Mouse (Mus musculus): ENCODE results near the gene Relt.

The Relt gene

DNA sequence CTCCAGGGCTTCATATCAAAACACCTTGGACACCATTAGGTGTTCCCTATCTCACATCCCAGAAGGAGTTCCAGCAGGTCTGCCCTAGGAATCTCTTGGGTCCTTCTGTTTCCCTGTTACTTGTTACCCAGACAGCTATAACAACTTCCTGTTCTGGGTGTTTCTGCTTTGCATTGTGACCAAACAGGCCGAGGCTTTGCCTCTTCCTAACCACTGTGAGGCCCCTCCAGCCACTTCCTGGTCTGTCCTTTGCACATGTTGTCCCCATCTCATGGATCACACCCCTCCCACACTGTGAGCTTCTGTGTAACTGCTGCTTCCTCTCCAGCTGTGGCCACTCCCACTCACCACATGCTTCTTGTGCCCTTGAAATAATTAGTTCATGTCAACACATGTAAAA, 17.8 kb downstream of the Relt start:
- in situ Hi-C loops (cut with MboI, MseI): no loop called here

DNA sequence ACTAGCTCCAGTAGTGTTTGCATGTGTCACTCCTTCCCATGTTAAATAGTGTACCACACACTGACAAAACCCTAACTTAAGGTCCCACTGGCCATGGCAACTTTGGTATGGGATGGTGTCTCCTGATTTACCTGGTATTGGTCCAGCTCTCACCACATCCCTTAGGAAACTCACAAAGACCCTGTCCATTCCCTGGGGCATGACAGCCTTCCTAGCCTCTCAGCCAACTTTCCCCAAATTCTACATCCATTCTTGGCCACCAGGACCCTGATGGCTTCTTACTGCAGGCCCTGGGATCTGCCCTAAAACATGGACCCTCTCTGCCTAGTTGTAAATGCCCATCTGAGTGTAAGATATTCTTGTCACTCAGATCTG, 18.2 kb downstream of the Relt start:
- in situ Hi-C loops (cut with MboI, MseI): no loop called here

DNA sequence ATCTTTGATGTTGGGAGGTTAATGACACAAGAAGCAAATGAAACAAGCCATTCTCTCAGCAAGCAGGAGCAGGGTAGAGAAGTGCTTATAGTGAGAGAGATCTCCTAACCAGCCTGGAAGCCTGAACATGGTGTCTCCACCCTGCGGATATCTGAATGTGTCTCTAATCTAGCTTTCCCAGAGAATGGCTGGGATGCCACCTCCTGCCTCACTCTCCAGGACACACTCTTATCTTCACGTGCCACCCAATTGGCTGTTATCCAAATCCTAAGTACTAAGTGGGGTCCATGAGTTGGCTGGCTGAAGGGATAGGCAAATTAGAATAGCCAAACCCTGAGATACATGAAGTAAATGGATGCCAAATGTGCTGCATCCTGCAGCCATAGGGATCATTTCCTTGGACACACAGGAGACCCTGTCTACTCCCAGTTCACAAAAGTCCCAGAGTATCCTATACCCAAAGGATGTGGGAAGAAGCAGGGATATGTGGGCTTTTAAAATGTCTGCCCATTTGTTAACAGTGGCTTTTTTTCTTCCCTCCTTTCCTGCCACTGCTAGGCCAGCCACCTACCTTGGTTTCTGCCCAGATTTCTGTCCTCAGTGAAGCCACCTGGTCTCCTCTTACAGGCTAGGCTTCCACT, 18.7 kb downstream of the Relt start:
- in situ Hi-C loops (cut with MboI, MseI): no loop called here

DNA sequence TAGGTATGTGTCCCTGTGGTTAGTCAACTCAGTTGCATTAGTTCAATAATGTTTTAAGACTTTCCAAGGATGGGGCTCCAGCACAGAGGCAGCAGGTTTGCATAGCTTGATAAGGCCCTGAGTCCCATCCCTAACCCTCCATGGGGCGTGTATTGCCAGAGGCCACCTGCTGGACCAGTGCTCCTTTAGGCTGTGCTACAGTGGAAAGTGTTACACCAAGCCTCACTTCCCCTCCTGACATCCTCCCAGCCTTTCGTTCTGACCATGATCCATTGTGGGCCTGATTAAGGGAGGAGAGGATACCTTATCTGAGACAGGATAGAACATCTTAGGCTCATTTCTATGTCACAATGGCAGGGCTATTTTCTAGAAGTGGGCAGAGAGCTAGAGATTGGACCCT, 19.4 kb downstream of the Relt start:
- in situ Hi-C loops (cut with MboI, MseI): no loop called here

DNA sequence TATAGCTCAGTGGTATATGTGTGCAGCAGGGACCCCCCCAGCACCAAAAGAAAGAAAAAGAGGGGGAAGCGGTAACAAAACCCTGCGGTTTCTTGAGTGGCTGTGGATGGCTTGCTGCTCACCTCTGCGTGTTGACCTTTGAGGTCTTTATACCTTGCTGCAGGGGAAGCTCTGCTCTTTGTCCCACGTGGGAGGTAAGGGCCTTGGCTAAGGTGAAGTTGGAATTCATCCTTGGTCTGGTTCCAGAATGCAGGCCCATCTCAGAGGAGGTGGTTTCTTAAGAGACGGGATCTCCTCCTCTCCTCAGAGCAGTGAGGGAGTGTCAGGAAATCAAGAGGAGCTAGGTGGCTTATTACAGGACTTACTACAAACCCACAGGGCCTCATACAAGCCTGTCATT, 21.1 kb downstream of the Relt start:
- in situ Hi-C loops (cut with MboI, MseI): no loop called here

DNA sequence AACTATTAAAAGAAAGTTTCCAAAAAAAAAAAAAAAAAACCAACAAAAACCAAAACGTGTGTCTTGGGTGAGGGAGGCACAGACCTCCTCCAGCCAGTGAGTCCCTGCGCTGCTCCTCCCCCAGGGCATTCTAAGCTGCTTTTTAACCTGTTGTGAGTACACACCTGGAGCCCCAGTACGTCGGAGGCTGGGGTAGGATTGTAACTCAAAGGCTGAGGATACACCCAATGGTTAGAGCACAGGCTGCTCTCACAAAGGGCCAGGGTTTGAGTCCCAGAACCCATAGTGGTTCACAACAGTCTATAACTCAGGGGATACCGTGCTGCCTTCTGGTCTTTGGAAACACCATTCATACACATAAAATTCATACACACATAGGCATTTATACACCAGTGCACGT, 21.6 kb downstream of the Relt start:
- in situ Hi-C loops (cut with MboI, MseI): no loop called here

DNA sequence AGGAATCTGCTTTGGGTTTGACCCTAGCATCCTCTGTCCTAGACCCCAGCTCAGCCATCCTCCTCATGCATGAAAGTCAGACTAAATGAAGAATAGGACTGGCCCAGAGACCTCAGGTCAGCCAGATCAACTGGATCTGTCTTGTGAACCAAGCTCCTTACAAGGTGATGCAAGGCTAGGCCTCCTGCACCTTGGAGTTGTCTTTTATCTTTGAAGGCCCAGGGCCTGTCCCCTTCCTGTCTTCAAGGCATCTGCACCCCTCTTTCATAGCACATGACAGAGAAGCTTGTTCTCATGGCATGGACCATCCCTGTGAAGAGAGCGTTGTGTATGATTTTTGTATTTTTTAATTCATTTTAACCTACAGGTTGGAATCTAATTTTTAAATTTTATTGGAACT, 22.3 kb downstream of the Relt start:
- in situ Hi-C loops (cut with MboI, MseI): no loop called here

DNA sequence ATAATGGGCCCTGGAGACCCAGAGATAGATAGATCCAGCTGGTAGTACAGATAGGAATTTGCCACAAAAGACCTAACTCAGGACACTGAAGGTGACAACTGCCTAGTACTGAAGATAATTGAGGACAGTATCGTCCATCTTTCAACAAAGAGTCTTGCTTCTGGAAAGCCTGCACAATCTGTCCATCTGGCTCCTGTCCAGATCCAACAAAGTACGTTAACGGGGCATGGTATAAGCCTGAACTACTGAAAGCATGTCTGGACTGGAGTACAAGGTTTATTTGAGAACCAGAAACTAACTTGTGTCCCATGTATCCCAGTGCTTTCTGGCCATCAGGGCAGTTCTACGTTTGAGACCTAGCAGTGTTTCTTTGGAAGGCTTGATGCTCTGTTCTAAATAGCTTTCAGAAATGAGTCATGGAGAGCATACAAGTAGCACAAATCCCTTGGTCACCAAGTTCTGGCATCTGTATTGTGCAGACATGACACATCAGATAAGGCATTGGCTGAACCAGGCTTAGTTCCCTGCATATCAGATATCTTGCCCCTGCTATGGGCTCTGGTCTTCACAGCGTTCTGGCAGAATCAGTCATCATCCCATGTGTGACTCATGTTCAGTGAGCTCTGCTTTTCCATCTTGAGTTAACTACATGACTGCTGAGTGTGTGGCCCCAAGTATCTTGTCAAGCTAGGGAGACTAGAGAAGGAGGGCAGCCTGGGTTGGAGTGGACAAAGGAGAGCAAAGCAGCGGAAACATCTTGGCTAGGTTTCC, 23.4 kb downstream of the Relt start:
- in situ Hi-C loops (cut with MboI, MseI): no loop called here

DNA sequence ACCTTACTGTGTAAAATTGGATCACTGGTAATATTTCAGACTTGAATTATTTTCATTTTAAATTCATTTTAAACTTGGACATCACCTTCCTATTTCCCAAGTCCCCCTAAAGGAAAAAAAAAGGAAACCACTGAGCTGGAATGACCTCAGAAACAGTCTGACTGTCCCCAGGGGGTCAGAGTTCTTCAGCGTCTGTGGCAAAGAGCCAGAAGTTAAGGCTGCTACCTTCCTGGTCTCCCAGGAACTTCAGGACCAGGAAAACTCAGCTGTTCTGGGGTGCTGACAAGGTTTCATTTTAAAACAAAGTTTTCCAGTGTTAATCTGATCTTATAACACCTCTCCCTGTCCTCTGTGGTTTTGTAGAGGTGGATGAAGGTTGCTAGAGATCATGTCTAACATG, 25.5 kb downstream of the Relt start:
- in situ Hi-C loops (cut with MboI, MseI): no loop called here

DNA sequence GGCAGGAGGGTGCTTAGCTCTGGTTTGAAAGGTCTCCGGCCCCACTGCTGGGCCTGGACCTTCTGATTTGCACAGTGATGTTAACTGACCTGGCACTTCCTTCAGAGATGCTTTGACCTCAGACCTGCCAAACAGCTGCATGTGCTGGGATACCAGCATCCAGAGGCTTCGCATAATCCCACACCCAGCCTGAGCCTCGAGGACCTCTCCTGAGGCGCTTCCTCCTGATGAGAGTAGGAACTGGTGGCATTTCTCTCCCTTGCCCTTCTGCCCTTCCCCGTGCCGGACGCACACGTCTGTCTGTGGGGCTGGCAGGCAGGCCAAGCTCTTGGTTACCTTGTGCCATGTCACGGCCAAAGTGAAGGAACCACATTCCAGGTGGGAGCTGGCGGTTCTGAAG, 26.6 kb downstream of the Relt start:
- in situ Hi-C loops (cut with MboI, MseI): no loop called here

DNA sequence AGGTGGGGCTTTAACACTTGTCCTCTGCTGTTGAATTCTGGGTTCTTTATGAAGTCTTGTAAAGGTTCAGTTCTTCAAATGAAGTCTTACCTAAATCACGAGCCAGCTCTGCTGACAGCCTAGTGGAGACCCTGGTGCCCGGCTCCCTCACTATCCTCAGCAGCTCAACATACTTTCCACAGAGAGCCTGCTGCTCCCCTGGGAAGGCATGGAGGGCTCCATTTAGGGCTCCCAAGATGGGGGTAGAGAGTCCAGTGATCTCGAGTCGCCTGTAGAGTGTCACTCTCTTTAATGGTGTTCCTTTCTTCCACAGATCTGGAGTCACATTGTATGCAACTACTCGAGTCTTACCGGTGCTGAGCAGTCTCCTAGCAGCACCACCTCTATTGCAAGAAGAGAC, 27.5 kb downstream of the Relt start:
- in situ Hi-C loops (cut with MboI, MseI): no loop called here

DNA sequence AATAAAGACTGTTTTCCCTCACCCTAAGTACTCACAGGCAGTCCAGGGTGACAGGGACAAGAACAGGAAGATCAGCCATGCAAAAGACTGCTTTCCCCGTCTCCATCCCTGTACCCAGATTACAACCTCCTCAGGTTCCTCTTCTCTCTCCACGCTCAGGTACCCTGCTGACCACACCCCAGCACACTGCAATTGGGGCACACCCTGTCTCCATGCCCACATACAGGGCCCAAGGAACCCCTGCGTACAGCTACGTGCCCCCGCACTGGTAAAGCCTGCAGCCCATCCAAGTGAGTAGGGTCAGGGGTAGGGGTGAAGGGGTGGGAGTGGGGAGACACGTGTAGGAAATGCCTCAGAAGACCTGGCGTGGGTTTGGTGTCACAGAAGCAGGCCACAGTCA, 28.1 kb downstream of the Relt start:
- in situ Hi-C loops (cut with MboI, MseI): no loop called here

DNA sequence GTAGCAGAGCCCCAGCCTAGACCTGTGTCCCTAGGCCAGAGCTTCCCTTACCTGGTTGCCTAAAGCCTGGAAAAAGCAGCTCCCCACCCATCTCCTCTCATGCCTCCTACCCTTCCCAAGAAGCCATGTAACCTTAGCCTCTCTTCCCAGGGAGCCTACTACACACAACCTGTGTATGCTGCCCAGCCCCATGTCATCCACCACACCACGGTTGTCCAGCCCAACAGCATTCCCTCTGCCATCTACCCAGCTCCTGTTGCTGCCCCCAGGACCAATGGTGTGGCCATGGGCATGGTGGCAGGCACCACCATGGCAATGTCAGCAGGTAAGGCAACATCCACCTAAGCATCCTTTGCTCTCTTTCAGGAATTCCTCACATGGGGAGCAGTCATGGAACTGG, 29.4 kb downstream of the Relt start:
- in situ Hi-C loops (cut with MboI, MseI): no loop called here

DNA sequence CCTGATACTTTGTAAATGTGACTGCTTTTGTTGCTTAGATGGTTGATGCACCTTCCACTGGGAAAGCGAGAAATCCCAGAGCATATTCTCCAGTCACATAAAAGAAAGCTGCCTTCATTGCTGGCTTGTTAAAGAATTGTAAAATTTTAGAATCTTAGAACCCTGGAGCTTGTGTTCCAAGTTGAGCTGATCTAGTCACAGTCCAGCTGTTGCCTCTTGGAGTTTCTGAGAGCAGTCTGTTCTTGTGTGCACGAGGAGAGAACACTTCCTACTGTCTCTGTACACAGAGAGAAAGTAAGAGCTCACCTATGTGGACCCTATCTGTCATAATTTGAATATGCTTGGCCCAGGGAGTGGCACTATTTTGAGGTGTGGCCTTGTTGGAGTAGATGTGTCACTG, 34.7 kb downstream of the Relt start:
- in situ Hi-C loops (cut with MboI, MseI): no loop called here

DNA sequence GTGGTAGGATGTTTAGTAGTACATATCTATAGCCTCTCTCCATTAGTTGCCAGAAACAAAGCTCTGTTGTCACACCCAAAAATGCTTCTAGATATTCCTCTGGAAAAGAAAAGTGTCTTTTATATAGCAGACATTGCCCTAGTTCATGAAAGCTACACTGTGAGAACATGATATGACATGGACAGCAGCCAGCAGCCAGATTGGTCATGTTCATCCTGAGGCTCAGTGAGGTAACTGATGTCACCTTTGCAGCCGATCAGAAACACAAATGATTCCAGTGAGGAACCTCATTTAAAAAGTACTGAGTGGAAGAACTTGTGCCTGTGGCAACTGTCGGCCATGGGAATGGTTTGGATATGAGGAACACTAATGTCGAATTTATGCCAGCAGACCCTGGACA, 38.6 kb downstream of the Relt start:
- in situ Hi-C loops (cut with MboI, MseI): no loop called here

DNA sequence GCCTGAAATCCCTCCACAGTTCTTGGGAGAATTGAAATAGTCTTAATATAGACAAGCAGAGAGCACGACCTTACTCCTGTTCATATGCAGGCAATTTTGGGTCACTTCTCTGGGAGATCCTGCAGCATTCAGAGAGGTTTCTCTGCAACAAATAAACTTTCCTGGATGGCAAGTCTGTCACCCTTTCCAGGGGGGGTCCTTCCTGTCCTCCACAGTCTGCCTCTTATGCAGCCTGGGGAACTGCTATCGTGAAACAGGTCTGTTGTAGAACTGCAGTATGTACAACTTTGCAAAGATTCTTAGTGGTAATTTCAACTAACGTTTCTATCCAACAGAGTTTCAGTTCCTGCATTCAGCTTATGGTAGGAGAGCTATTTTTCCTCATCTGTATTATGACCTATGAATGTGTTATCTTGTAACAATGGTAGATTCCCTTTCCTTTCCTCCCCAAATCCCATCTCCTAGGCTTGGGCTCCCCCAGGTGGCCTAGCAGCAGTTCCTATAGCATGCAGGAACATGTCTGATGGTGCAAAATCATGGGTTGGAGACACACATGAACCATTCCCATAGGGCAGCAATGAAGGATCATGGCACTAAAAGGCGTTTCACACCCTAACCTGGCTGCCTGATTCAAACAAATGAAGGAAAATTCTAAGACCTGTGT, 44.7 kb downstream of the Relt start:
- in situ Hi-C loops (cut with MboI, MseI): no loop called here

DNA sequence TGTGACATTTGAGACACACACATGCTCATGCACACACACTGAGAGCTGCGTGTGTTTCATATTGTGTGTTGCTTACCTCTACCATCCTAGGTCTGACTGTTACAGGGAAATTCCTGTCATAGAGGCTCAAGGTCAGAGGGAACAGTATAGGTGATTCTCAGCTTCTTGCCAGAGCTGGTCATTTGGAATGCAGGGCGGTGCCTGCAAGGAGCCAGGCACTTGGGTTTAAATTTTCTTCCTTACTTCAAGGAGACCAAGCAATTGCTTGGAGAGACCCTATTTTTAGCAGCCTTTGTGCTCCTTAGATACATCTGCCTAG, 45.8 kb downstream of the Relt start:
- in situ Hi-C loops (cut with MboI, MseI): no loop called here

DNA sequence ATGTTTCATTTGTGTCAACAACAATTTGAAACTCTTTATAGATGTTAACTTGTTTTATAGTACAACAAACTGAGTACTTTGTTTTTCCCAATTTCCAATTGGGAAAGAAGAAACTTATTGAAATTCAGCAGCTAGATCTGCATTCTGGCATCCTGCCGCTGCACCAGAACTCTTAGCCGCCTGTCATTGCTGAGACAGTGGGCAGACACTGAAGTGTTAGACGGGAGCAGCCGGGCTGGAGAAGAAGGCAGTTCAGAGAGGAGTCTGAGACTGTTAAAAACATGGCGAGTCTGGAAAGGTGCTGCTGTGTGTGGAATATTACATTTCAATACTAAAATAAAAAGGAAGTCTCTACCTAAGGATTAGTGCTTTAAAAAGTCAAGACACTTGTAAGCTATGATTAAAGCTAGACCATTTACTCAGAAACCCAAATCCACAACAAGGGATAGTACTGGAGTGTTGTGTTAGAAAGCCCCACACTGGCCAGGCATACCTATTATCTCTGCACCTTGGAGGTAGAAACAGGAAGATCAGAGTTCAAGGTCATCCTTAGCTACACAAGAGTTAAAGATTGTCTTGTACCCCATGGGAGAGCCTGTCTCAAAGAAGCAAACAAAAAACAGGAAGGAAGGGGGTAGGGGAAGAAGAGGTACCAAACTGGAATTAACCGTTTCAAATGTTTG, 46.3 kb downstream of the Relt start:
- in situ Hi-C loops (cut with MboI, MseI): no loop called here

DNA sequence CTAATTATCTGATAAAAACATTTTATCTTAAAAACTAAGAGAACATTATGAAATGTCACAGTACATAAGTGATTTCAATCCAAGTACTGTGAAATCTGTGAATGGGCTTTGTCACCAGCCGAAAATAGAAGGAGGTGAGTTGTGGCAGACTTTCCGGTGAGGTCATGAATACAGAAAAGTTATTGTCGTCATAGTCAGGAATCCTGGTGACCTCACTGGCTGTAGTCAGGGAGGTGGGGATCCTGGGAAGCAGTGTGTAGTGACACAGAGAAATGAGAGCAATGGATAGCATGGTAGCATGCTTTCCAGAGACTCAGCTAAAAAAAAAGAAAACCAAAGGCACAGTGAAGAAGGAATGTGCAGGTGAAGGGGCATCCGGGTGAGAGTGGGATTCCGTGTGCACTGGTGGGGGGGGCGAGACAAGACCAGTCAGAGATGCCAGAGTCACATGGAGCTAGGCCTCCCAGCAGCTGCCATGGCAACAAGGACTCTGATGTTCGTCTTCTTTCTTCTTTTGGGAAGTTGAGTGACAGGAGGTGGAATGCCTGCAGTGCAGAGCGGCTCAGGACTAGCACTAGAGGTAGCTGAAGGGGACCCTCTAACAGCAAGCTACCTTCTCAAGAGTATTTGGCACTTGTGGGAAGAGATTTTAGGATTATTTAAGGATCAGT, 47.2 kb downstream of the Relt start:
- in situ Hi-C loops (cut with MboI, MseI): no loop called here

DNA sequence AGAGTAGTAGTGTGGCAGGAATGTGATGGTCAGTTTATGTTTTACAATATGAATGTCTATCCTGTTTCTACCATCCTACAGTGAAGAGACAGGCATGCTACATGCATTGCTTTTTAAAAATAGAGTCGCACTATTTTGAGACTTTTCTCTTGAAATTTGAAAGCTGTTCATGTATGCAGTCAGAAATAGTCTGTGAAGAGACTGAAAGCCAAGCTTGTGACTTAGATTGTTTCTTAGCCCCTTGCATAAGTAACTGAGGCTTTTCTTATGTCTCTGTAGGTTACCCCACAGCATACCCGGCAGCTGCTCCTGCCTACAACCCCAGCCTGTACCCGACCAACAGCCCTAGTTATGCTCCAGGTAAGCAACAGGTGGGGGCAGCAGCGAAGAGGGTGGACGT, 50.6 kb downstream of the Relt start:
- in situ Hi-C loops (cut with MboI, MseI): no loop called here

DNA sequence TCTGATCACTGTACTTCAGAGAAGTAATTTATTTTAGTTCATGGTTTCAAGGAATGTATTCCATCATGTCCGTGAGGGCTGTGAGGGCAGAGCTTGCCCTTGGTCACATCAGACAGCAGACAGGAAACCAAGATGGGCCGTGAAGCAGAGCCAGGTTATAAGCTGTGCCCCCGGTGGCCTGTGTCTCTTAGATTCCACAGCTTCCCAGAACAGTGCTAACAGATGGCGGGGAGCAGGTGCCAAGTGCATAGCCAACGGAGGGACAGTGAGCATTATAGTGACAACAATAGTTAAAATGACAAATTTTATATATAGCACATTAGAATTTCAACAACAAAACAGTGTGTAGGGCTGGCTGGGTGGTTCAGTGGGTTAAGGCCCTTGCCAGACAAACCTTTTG, 51.3 kb downstream of the Relt start:
- in situ Hi-C loops (cut with MboI, MseI): no loop called here

DNA sequence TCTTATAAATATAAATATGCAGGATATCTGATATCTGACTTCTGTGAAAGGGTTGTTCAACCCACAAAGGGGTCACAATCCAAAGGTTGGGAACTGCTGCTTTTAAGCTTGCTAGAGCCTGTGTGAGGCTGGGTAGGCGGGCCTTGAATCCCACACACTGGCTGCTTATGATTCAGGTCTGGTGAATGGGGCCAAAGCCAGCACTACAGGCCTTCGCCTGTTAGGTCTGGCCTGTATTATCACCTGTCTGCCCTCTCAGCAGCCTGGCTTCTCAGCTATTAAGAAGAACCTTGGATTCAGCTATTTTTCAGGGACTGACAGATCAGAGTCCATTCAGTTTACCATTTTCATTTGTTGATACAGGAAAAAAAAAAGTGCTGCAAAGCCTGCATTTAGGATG, 57.9 kb downstream of the Relt start:
- in situ Hi-C loops (cut with MboI, MseI): no loop called here
